Mouse (Mus musculus) cerebral cortex, adult 2 months (tissue): ENCODE measurements around the gene Tmem50b.

Experiments used
- WGBS: fragments of 180-500 bp; shearing (Covaris S2); methylation state at CpG from one replicate; pipeline ENCODE4 v1.1.7; 2018; 5-methylcytosine and 5-hydroxymethylcytosine counted together

Tmem50b gene

GRCm38 (mm10) chr16:91538051-91538450, 59.5 kb downstream of the Tmem50b start:
- WGBS = 63% methylated on average over 6 of the region's 6 CpGs

- WGBS = 92% methylated on average over 3 of the region's 3 CpGs
Measured at GRCm38 (mm10) chr16:91537065-91537464, 60.5 kb downstream of the Tmem50b start.

GRCm38 (mm10) chr16:91536372-91536771, 61.2 kb downstream of the Tmem50b start:
- WGBS = 88% methylated on average over 6 of the region's 6 CpGs

- 92% methylated on average over 6 of the region's 6 CpGs for WGBS
Measured at GRCm38 (mm10) chr16:91534888-91535287, 62.7 kb downstream of the Tmem50b start.

- WGBS = 64% methylated on average over 13 of the region's 13 CpGs
Measured at GRCm38 (mm10) chr16:91534477-91534876, 63.1 kb downstream of the Tmem50b start.

- WGBS = 50% methylated on average over 23 of the region's 23 CpGs
Measured at GRCm38 (mm10) chr16:91533097-91534001, 64.3 kb downstream of the Tmem50b start.

GRCm38 (mm10) chr16:91532429-91532828, 65.2 kb downstream of the Tmem50b start:
- 70% methylated on average over 2 of the region's 2 CpGs for WGBS

- WGBS = 46% methylated on average over 6 of the region's 6 CpGs
Measured at GRCm38 (mm10) chr16:91531856-91532255, 65.7 kb downstream of the Tmem50b start.

- 80% methylated on average over 4 of the region's 4 CpGs for WGBS
Measured at GRCm38 (mm10) chr16:91530830-91531229, 66.8 kb downstream of the Tmem50b start.

- 64% methylated on average over 9 of the region's 9 CpGs for WGBS
Measured at GRCm38 (mm10) chr16:91528578-91528977, 69.0 kb downstream of the Tmem50b start.

GRCm38 (mm10) chr16:91527500-91527899, 70.1 kb downstream of the Tmem50b start:
- WGBS = 77% methylated on average over 5 of the region's 5 CpGs

- 70% methylated on average over 10 of the region's 10 CpGs for WGBS
Measured at GRCm38 (mm10) chr16:91527051-91527450, 70.5 kb downstream of the Tmem50b start.

GRCm38 (mm10) chr16:91526274-91526673, 71.3 kb downstream of the Tmem50b start:
- 97% methylated on average over 6 of the region's 6 CpGs for WGBS
